Mouse (Mus musculus) kidney, postnatal 14 days (tissue): ENCODE data around the gene Gm8909.
A peak's percentile ranks its signal among the peaks of the same experiment; 100 is the strongest.
"Not testable (repeated sequence)": the region's sequence is repeated elsewhere in the genome, so short reads cannot be mapped to it uniquely, and the experiment has no call there.

ENCODE experiments used
- DNase-seq: peaks from one replicate; pipeline ENCODE4 v3.0.0; 2022; ENCODE audit warnings: mixed read lengths

Gm8909 gene

DNA sequence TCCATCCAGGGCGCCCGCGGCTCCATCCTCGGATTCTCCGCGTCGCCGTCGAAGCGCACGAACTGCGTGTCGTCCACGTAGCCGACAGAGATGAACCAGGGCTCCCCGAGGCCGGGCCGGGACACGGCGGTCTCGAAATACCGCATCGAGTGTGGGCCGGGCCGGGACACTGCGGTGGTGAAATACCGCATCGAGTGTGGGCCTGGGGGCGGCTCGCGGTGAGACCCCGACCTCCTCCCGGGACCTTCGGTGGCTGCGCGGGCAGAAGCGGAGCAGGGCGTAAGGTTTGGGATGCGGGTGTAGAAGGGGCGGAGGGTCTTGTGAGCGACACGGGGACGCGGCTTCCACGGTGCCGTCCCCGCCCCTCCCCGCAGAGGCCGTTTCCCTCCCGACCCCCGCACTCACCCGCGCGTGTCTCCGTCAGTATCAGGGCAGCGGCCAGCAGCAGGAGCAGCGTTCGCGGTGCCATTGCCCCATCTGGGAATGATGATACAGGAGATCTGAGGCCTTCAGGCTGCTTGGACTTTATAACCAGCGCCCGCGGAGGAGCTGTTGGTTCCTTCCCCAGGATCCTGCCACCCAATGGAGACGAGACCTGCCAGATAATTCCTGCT, at the start of gene Gm8909:
Gm8909 (minus strand) TSS at position 499 of the 614 bp plus-strand sequence.
- DNase-seq: no peak

DNA sequence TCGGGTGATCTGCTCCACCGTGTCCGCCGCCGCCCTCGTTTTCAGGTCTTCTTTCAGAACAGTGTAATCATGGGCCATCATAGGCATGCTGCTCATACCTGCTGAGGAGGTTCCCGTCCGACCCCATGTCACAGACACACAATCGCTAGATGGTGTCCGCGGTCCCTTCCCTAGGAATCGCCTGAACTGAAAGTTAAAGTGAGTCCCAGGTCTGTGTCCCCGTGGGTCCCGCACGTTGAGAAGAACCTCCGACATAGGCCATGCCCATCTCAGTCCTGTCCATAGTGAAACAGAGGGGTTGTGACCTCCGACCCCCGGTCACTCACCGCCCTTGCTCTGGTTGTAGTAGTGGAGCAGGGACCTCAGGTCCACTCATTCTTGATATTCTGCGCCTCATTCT, 47.2 kb upstream of the Gm8909 start:
- DNase-seq: no peak

DNA sequence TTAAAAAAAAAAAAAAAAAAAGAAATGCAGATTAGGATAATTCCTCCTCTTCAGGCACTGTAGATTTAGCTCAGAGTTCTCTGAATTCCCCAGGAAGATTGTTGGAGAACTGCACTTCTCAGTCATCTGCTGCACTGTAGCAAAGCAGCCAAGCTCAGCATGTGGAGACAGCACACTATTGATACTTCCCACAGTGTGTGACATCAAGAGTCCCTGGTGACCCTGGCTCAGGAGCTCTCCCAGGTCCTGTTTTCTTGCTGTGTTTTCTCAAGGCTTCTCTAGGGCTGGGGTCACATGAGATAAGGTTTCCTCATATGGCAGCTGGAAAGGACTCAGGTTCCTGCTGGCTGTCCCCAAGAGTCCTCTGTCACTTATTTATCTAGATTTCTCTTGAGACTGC, 38.5 kb upstream of the Gm8909 start:
- DNase-seq: no peak

DNA sequence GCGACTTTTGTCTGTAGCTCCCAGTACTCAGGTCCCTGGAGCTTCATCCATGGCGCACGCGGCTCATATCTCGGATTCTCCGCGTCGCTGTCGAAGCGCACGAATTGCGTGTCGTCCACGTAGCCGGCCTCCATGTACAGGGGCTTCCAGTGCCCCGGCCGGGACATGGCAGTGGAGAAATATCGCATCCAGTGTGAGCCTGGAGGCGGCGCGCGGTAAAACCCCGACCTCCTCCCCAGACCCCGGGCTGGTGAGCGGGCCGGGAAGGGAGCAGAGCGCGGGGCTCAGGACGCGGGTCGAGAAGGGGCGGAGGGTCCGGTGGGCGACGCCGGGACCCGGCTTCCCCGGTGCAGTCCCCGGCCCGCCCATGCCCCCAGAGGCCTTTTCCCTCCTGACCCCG, 37.5 kb upstream of the Gm8909 start:
- DNase-seq: no peak

DNA sequence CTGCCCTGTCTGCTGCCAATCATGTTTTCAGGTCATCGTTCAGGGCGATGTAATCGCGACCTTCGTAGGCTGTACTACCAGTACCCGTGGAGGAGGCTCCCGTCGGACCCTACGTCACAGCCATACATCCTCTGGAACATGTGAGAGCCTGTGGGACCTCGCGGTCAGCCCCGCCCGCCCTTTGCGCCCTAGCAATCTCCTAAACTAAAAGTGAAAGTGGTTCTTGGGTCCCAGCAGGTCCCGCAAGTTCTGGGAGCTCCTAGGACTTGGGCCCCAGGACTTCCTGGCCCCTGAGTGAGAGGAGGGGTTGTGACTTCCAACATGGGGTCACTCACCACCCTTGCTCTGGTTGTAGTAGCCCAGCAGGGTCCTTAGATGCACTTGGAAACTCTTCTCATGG, 37.1 kb upstream of the Gm8909 start:
- peak; percentile 15 for DNase-seq

DNA sequence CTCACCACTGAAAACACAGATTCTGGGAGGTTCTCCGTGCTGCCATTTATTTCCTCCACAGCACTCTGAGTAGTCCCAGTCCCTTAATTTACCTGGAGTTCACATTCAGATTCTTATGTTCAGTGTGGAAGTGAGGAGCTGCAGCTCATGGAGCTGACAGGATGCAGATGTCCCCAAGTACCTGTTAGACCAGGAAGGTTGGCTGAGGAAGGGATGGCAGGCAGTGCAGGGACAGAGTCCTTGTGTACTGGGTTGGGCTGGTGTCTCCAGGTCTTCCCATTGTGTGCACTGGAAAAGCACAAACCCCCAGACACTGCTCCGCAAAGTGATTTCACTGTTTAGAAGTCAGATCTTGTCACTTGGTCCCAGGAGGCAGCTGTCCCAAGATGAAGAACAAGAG, 33.5 kb upstream of the Gm8909 start:
- no peak for DNase-seq

DNA sequence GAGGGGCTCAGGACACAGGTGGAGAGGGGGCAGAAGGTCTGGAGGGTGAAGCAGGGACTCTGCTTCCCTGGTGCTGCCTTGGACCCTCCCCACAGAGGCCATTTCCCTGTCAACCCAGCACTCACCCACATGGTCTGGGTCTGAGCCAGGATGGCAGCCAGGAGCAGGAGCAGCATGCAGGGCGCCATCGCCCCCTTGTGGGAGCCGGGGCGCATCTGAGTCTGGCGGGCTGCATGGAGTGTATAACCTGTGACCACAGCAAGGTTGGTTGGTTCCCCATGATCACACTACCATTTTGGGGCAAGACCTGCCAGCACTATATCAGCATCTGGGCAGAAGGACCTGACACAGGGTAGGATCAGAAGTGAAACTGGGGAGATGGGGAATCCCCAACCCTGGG, 30.0 kb upstream of the Gm8909 start:
- no peak for DNase-seq

DNA sequence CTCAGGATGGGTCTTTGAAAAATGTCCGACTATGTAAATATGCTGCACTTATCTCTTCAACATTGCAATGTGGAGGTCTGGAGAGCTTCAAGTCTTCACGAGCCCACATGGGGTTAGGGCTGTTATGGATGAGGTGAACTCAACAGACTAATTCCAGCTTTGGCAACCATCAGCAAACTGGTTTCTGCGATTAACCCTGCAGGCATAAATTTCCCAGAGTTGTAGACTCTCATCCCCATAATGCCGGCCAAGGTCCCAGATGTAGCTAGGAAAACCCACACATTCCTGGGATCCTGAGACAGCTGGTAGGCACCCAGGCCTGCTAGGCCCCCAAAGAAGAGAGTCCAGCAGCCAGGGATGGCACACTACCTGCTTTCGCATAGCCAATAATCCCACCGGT, 26.1 kb upstream of the Gm8909 start:
- no peak for DNase-seq

DNA sequence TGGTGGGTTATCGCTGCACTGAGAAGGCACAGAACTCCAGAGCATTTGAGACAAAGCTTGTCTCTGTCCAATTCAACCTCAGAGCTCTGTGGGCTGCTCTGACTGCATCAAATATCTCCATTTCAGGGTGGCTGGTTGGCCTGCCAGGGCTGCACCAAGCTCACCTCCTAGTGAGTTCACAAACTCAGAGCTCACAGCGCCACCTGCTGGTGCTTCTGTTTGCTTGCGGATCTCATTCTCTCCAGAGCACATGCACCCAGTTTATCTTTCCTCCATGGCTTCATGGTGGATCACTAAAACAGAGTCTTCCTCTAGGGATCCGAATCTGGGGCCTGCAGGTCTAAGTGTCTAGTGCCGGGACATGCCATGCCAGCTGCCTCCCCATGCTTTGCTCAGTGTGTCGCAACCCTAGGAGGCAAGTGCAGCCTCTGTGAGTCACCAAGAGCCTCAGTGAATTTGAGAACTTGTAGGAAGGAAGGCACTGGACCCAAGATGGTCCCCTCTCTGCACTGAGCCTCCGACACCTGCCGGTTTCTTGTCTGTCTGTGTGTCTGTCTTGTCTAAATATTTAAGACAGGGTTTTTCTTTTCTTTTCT, 25.3 kb upstream of the Gm8909 start:
- DNase-seq: peak; percentile 64

DNA sequence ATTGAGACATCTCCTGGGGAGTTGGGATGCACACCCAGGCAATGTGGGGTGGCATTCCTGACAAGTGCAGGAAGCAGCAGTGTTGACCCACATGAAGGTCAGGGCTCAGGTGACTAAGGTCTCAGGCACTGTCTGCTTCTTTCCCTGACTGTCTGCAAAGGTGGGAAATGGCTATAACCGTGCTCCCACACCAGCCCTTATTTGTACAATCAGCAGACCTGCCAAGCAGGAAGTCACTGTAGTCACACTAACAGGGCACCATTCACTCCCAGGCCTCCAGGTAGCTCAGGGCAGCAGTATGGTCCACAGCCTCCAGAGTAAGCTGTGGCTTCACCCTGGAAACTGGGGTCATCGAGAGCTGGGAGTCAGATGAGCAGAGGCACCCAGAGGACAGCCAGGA, 24.0 kb upstream of the Gm8909 start:
- DNase-seq: no peak

DNA sequence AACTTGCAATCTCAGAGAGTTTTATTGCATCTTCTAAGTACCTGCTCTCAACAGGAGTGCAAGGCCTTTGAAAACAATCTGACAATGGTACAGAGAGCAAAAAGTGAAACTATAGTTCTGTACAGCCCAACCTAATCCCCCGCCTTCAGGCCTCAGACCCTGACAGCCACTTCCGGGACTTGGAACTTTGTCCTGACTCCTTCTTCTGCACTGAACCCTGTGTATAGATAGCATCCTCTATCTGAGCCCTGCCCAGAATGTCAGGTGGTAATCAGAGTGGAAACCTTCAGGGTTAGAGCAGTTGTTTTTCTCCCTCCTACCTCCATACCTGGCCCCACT, 21.8 kb upstream of the Gm8909 start, which contains the start of gene H2-T3:
H2-T3 (minus strand) TSS at position 119 of the 339 bp plus-strand sequence.
- no peak for DNase-seq

DNA sequence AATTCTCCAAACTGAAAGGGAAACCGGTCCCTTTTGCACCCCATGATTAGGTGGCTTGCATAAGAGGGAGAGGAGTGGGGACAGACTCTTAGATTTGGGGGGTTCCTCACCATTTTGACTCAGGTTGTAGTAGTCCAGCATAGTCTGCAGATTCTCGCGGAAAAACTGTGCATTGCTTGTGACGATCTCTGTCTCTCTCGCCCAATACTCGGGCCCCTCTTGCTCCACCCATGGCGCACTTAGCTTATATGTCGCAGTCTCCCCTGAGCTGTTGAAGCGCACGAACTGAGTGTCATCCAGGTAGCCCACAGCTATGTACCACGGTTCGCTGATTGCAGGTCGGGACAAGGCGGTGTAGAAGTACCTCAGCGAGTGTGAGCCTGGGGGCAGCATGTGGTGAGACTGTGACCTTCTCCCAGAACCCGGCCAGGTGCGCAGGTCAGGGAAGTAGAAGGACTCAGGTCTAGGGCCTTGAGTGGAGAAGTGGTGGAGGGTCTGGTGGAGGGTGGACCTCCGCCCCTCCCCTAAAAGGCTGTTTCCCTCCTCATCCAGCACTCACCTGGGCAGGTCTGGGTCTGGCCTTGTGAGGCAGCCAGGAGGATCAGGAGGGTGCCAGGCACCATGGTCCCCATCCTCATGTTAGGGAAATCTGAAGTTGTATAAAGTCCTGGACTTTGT, 21.3 kb upstream of the Gm8909 start:
- no peak for DNase-seq

DNA sequence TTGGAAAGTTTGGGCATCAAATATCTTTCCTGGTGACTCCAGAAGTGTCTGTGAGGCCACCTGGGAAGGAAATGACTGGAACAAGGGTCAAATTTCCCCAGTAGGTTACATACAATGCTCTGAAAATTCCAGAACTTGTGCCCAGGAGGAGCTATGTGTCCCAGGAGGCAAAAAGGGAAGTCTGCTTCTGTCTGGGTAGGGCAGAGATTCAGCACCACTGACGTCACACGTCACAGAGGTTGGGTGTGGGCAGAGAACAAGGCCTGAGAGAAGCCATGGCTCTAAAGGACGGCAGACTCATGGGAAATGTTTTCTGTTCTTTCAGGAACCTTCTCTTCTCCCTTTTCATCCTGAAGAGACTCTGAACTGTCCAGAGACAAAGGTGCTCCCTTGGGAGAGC, 19.2 kb upstream of the Gm8909 start:
- no peak for DNase-seq

DNA sequence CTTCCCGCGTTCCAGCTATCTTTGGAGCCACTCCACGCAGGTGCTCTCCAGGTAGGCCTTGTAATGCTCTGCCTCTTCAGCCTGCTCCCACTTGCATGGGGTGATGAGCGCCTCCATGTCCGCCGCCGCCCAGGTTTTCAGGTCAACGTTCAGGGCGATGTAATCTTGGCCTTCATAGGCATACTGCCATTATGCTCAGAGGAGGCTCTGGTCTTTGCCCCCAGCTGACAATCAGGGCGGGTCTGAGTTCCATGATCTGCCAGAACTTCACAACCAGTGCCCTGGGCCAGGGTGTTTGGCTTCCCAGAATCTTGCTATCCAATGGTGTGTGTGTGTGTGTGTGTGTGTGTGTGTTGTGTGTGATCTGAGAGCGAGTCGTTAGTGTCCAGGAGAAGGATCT, 13.9 kb upstream of the Gm8909 start:
- DNase-seq: no peak

DNA sequence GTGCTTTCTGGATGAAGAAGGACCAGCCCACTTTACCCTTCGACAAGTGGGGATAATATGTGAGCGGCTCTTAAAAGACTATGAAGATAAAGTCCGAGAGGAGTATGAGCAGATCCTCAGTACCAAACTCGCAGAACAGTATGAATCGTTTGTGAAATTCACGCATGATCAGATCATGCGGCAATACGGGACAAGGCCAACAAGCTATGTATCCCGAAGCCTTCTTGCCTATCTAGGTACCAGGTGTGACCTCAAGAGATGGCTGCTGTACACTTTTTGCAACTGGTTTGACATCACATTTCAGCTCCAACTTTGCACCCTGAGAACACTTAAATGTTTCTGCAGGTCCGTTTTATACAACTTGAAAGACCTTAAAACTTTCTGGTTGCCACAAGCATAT, 11.1 kb upstream of the Gm8909 start:
- not testable (repeated sequence) for DNase-seq

DNA sequence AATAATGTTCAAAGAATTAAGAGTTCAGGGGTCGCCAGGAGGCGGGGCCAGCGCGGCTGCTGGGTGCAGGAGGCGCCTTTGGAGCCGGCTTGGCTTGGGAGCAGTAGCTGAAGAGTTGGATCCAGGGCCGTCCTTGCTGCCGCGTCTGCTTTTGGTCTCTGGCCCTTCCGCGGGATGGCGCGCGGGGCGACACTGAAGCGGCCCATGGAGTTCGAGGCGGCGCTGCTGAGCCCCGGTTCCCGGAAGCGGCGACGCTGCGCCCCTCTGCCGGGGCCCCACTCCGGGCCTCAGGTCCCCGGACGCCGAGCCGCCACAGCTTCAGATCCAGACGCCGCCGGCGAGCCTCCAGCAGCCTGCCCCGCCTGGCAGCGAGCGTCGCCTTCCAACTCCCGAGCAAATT, 10.6 kb upstream of the Gm8909 start:
- peak; percentile 13 for DNase-seq

DNA sequence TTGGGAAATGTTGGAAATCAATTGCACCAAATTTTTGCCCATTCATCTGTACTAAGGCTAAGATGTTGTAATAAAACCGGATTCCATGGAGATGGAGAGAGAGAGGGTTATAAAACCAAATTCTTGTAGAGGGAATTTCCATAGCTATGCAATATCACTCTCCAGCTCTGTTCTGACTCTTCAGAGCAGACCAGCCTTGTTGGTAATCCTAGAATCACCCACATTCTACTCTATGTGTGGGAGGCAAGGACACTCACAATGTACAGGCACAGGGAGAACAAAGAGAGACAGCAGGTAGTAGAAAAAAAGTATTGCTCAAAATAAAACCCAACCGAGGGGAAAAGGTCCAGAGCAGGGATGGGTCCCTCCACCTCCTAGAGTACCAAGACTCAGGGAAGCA, 7.8 kb upstream of the Gm8909 start:
- DNase-seq: not testable (repeated sequence)

DNA sequence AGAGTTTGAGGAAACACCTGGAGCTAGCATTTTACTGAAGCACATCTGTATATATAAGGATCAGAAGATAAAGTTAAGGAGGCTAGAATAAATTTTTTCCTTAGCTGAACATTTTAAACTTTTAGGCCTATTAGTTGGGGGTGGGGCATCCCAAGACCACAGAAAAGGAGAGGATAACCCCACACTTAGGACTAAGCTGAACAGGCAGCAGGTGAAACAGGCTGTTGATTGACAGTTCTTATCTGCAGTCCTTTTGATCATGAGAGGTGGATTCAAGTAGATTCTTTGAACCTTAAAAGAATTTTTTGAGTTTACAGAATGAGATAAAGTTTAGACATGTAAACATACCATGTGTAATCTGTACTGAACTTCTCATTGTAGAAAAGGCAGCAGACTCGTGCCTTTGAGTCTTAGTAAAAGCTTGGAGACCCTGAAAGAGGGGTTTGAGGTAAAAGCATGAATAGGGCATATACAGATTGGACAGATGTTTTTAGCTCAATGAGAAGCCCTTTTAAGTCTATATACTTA, 2.0 kb upstream of the Gm8909 start:
- no peak for DNase-seq

DNA sequence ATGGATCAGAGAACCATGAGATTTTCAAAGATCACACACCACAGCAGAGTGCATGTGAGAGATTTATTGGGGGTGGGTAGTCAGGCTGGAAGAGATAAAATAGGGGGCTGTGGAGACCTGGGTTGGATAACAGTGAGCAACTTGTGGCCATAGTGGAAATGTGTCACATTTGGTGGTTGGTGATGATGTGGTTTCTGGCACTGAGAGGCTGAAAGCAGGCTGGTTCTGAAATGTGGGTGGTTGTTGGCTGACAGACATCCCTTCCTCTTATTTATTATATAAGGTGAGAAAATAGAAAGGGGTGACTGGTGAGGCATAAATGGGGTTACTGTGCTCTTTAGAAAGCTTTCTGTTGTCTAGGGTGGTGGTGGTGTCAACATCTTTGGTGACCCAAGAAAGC, 1.4 kb upstream of the Gm8909 start:
- no peak for DNase-seq

DNA sequence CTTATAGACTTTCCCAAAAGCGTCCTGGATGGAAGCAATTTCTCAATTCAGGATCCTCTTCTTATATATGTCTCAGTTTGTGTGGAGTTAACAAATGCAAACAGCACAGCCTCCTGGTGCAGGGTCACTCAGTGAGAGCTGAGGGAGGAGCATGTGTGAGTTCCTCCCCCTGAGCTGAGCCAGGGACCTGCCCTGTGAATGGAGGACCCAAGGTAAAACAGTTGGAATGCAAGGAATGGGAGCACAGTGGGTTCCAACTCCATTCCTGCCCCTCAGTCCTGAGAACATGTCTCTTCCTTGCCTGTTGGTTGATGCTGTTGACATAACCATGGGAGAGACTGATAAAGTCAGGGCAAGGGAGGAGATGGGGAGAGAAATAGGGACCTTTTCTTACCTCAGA, 757 bp upstream of the Gm8909 start:
- not testable (repeated sequence) for DNase-seq

DNA sequence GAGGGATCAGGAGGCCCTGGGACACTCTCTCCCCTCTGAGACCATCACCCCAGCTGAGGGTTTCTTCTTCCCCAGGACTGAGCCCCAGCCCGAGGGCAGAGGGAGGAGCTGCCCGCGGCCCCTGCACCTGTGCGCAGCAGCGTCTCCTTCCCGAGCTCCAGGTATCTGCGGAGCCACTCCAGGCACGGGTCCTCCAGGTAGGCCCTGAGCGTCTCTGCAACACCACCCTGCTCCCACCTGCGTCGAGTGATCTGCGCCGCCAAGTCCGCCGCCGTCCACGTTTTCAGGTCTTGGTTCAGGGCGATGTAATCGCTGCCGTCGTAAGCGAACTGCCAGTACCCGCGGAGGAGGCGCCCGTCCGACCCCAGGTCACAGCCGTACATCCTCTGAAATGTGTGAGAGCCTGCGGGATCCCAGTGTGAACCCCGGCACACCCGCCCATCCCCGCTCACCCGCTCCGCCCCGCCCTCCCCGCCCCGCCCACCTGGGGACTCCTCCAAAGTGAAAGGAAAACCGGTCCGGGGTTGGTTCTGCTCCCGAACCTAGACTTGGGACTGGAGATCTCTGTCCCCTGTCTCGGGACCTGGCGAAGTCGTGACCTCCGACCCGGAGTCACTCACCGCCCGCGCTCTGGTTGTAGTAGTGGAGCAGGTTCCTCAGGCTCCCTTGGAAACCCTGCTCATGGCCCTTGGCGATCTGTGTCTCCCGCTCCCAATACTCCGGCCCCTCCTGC, 865 bp downstream of the Gm8909 start:
- no peak for DNase-seq

DNA sequence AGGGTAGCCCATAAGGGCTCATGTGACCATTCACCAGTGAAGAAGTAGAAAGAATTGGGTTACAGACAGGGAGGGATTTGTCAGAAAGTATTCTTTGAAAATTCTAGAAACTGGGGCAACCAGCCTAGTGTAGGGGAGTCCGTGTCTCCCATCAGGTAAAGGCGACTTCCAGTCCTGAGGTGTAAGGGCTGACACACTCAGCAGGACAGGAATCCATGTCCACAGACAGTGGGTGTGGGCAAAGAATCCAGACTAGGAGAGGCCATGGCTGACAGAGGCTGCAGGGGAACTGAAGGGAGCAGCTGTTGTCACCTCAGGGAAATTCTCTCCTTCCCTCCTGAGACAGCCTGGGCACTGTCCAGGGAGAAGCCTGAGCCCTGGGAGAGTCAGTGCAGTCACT, 1.4 kb downstream of the Gm8909 start:
- not testable (repeated sequence) for DNase-seq
